Mouse (Mus musculus) cerebellum, postnatal 25 days (tissue): ENCODE data around the gene Olfr71.

Experiments used
- DNase-seq, 2 experiments: peaks; one replicate each; pipeline ENCODE4 v3.0.0; 2021; ENCODE audit warnings: mixed read lengths in 2 of 2

The Olfr71 gene

GRCm38 (mm10) chr4:43711821-43712220 lies 1.8 kb upstream of the Olfr71 start:
- peak; percentile 90 to 95 for DNase-seq

GRCm38 (mm10) chr4:43705991-43706390 lies 4.1 kb downstream of the Olfr71 start:
- no peak for DNase-seq

GRCm38 (mm10) chr4:43703851-43704250 lies 6.2 kb downstream of the Olfr71 start:
- no peak for DNase-seq

- no peak for DNase-seq
Measured at GRCm38 (mm10) chr4:43703439-43703838, 6.6 kb downstream of the Olfr71 start.

GRCm38 (mm10) chr4:43700707-43701106 lies 9.3 kb downstream of the Olfr71 start, which contains the start of gene Olfr70:
Olfr70 (minus strand) TSS chr4:43700807.
- DNase-seq = no peak

GRCm38 (mm10) chr4:43696561-43696960 lies 13.5 kb downstream of the Olfr71 start:
- DNase-seq = peak; percentile 66 to 78

- DNase-seq = peak in 1 of 2 experiments; percentile 25
Measured at GRCm38 (mm10) chr4:43695249-43695671, 14.8 kb downstream of the Olfr71 start.

- DNase-seq = no peak
Measured at GRCm38 (mm10) chr4:43694439-43695248, 15.4 kb downstream of the Olfr71 start.

GRCm38 (mm10) chr4:43693806-43694241 lies 16.2 kb downstream of the Olfr71 start:
- peak; percentile 27 to 49 for DNase-seq

- no peak for DNase-seq
Measured at GRCm38 (mm10) chr4:43691026-43691425, 19.0 kb downstream of the Olfr71 start.

GRCm38 (mm10) chr4:43690021-43690420 lies 20.0 kb downstream of the Olfr71 start:
- DNase-seq = no peak

- peak in 1 of 2 experiments; percentile 20 for DNase-seq
Measured at GRCm38 (mm10) chr4:43679416-43680043, 30.5 kb downstream of the Olfr71 start.

- DNase-seq = peak in 1 of 2 experiments; percentile 27
Measured at GRCm38 (mm10) chr4:43678541-43678940, 31.5 kb downstream of the Olfr71 start.

- DNase-seq = no peak
Measured at GRCm38 (mm10) chr4:43675608-43676007, 34.4 kb downstream of the Olfr71 start.

- DNase-seq = no peak
Measured at GRCm38 (mm10) chr4:43674974-43675373, 35.1 kb downstream of the Olfr71 start.

- DNase-seq = no peak
Measured at GRCm38 (mm10) chr4:43673703-43674102, 36.4 kb downstream of the Olfr71 start.

- DNase-seq = peak; percentile 92 to 95
Measured at GRCm38 (mm10) chr4:43672070-43672469, 38.0 kb downstream of the Olfr71 start.

- DNase-seq = peak in 1 of 2 experiments; percentile 86
Measured at GRCm38 (mm10) chr4:43669428-43669794, 40.6 kb downstream of the Olfr71 start.

GRCm38 (mm10) chr4:43668782-43669427 lies 41.1 kb downstream of the Olfr71 start, which contains the start of the genes Tmem8b and Fam221b:
Tmem8b (plus strand) TSS chr4:43668971.
Fam221b (minus strand) TSS chr4:43669145.
- peak; percentile 95 to 97 for DNase-seq

- DNase-seq = no peak
Measured at GRCm38 (mm10) chr4:43666412-43666811, 43.6 kb downstream of the Olfr71 start.

- DNase-seq = peak in 1 of 2 experiments; percentile 29
Measured at GRCm38 (mm10) chr4:43657146-43657545, 52.9 kb downstream of the Olfr71 start.

- DNase-seq = peak; percentile 95 to 97
Measured at GRCm38 (mm10) chr4:43656339-43657109, 53.5 kb downstream of the Olfr71 start, which contains the start of gene Hint2. Hint2 (minus strand) TSS chr4:43656466.
